Mouse (Mus musculus): ENCODE data around the gene Olfr57. TPM values are rescaled to one million over a fixed set of nuclear protein-coding genes. Genes with fewer than 3 reads are reported as not detected.
"Not testable (repeated sequence)": the region's sequence is repeated elsewhere in the genome, so short reads cannot be mapped to it uniquely, and the experiment has no call there.

The Olfr57 gene
- polyA plus RNA-seq (2021) = not detected

DNA sequence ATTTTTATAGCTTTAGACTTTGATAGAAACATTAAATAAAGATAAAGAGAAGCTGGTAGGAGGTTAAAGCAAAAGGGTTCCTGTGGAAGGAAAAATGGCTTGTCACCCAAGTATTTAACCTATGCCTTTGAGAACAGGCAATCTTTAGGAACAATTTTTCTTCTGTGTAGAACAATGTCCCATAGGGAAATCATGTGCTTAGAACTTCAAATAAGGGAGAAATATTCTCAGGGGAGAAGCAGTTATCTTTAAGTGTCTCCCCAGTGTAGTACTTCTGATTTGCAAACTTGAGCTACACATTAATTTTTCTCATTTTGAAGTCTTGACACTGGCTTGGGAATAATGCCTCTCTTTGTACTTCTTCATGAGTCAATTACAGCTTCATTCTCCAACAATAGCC lies at the start of gene Olfr57:
Gene Olfr57 (plus strand): TSS at position 301 of the 400 bp plus-strand sequence.
- no peak for DNase-seq (ENCODE audit: low read depth, low spot score)
- in situ Hi-C loops (cut with MboI; ENCODE audit: low pct_unique_long_range_greater_than_20kb) = no loop called here
- ATAC-seq = no peak

GRCm38 (mm10) chr10:78980750-78981149 lies 47.8 kb upstream of the Olfr57 start, which contains the start of gene Olfr1352:
Olfr1352 (plus strand) TSS chr10:78981050.
- H3K27me3 ChIP-seq = peaks cover 23% of the 10 kb centered on the region
- POLR2A ChIA-PET = no interaction called here
- no peak for TF ChIP-seq CTCF (IDR thresholded peaks at IDR 0.05)
- CTCF ChIA-PET = interaction anchor here (2.0 kb wide), 1 partner anchor 10 kb away, joined by 4 read pairs; no protein-coding TSS in a partner anchor
- ATAC-seq (no peak), DNase-seq (ENCODE audit: low read depth, low spot score) (no peak)
- in situ Hi-C loops (cut with MboI; ENCODE audit: low pct_unique_long_range_greater_than_20kb) = no loop called here

More for the DNA sequence above, at the start of gene Olfr57:
- POLR2A ChIA-PET = no interaction called here
- peaks cover 8% of the 10 kb centered on the region for H3K27me3 ChIP-seq
- CTCF ChIA-PET = no interaction called here
- TF ChIP-seq CTCF (IDR thresholded peaks at IDR 0.05) = no peak

DNA sequence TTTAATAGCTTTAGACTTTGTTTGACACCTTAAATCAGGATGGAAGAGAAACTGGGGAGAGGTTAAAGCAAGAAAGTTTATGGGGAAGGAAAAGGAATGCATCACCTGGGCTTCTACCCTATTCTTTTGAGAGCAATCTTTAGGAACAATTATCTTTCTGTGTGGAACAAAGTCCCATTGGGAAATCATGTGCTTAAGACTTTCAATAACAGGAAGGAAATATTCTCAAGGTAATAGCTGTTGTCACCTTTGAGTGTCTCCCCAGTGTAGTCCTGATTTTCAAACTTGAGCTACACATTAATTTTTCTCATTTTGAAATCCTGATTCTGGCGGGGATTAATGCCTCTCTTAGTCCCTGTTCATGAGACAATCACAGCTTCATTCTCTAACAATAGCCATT lies 16.4 kb upstream of the Olfr57 start, which contains the start of gene Olfr1351:
Gene Olfr1351 (plus strand): TSS at position 301 of the 400 bp plus-strand sequence.
- H3K27me3 ChIP-seq = peaks cover 14% of the 10 kb centered on the region
- CTCF ChIA-PET = no interaction called here
- ATAC-seq = no peak
- in situ Hi-C loops (cut with MboI; ENCODE audit: low pct_unique_long_range_greater_than_20kb) = no loop called here
- POLR2A ChIA-PET = no interaction called here
- DNase-seq (ENCODE audit: low read depth, low spot score) = no peak
- TF ChIP-seq CTCF (IDR thresholded peaks at IDR 0.05) = no peak

GRCm38 (mm10) chr10:79042457-79042856 lies 13.9 kb downstream of the Olfr57 start:
- CTCF ChIA-PET; ATAC-seq; H3K27me3 ChIP-seq; POLR2A ChIA-PET; DNase-seq (ENCODE audit: low read depth, low spot score); in situ Hi-C loops (cut with MboI; ENCODE audit: low pct_unique_long_range_greater_than_20kb): not testable (repeated sequence)

- H3K27me3 ChIP-seq; in situ Hi-C loops (cut with MboI; ENCODE audit: low pct_unique_long_range_greater_than_20kb); DNase-seq (ENCODE audit: low read depth, low spot score); CTCF ChIA-PET; POLR2A ChIA-PET; ATAC-seq: not testable (repeated sequence)
Observed at GRCm38 (mm10) chr10:79057370-79057769, 28.8 kb downstream of the Olfr57 start.

Other genes with a start within 250 kb of the Olfr57 start
- 0.45 TPM for gene Slc1a6, start 248.2 kb upstream of the Olfr57 start, polyA plus RNA-seq (2021)
- gene Olfr1356, start 176.6 kb upstream of the Olfr57 start, polyA plus RNA-seq (2021) = not detected
- not detected for gene Olfr1355, start 153.2 kb upstream of the Olfr57 start, polyA plus RNA-seq (2021)
- not detected for gene Olfr1354, start 115.6 kb upstream of the Olfr57 start, polyA plus RNA-seq (2021)
- not detected for gene Olfr8, start 78.1 kb upstream of the Olfr57 start, polyA plus RNA-seq (2021)
- not detected for gene Olfr1353, start 65.4 kb upstream of the Olfr57 start, polyA plus RNA-seq (2021)
- gene Olfr1352, start 47.7 kb upstream of the Olfr57 start, polyA plus RNA-seq (2021) = not detected
- gene Olfr1351, start 16.3 kb upstream of the Olfr57 start, polyA plus RNA-seq (2021) = not detected
- 13.4 TPM for gene 2610008E11Rik, start 68.9 kb downstream of the Olfr57 start, polyA plus RNA-seq (2021)
- not detected for gene Vmn2r80, start 120.0 kb downstream of the Olfr57 start, polyA plus RNA-seq (2021)
- not detected for gene Vmn2r81, start 219.0 kb downstream of the Olfr57 start, polyA plus RNA-seq (2021)

Data from Patski (cell line).